Mouse (Mus musculus) testis, adult 2 months (tissue): ENCODE data around the gene Gm8978.
"Not testable (repeated sequence)": the region's sequence is repeated elsewhere in the genome, so short reads cannot be mapped to it uniquely, and the experiment has no call there.

ENCODE experiments used
- CTCF ChIP-seq: fragments of 200-500 bp; IDR thresholded peaks from 2 replicates; pipeline ENCODE4 v1.5.1; 2012; ENCODE audit warnings: low read depth, mild to moderate bottlenecking, inconsistent platforms, low read length, moderate library complexity; ENCODE audit not compliant: control insufficient read depth, insufficient read depth, insufficient replicate concordance
- POLR2A ChIP-seq: fragments of 200-500 bp; IDR thresholded peaks from 2 replicates; pipeline ENCODE4 v1.6.1; 2012; ENCODE audit warnings: low read depth, mild to moderate bottlenecking, inconsistent platforms, low read length, moderate library complexity; ENCODE audit not compliant: control insufficient read depth

DNA sequence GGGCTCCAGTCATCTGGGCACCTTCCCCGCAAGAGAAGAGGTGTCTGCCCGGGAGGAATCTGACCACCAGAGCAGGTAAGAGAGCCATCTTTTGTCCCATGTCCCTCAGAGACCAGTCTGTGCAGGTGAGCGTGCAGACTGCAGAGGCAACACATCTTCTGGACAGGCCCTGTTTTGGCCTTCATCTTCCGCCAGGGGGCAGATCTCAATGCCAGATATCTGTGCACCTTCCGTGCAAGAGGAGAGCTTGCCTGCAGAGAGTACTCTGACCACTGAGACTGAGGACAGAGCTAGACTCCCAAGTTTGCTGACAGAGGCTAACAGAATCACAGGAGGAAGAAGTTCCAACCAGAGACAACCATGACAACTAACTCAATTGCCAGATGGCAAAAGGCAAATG, 56.5 kb downstream of the Gm8978 start:
- not testable (repeated sequence) for TF ChIP-seq CTCF, POLR2A
